Mouse (Mus musculus): ENCODE data around the gene Robo2. TPM values are rescaled to one million over a fixed set of nuclear protein-coding genes. Genes with fewer than 3 reads are reported as not detected.
A peak's percentile ranks its signal among the peaks of the same experiment; 100 is the strongest.

Gene Robo2
- polyA plus RNA-seq, 1 experiment from 2014 or later = 7.8 TPM

GRCm38 (mm10) chr16:73914936-73915335 lies 496.7 kb downstream of the Robo2 start:
- H3K36me3 ChIP-seq = no peaks in the 10 kb centered on the region
- no peak overlapping the region for H3K4me3 ChIP-seq
- WGBS = 23% methylated on average over 4 of the region's 4 CpGs
- peak overlapping the region; percentile 27; the same call in 1 of the 2 replicates for H3K4me2 ChIP-seq
- no peak overlapping the region for H3K27ac ChIP-seq (replicated peaks)
- no peaks in the 10 kb centered on the region for H3K27me3 ChIP-seq (replicated peaks)
- ATAC-seq (ENCODE audit: extremely low read depth, insufficient number of reproducible peaks, low FRiP score, low TSS enrichment) = no peak
- H3K9me3 ChIP-seq = no peaks in the 10 kb centered on the region
- H3K9ac ChIP-seq = no peak overlapping the region
- H3K4me1 ChIP-seq = peaks cover 9% of the 10 kb centered on the region

- Histone ChIP-seq H3K4me1 (no peaks in the 10 kb centered on the region), H3K27ac (replicated peaks) (no peak overlapping the region), H3K27me3 (replicated peaks) (no peaks in the 10 kb centered on the region), H3K9me3 (no peaks in the 10 kb centered on the region), H3K9ac (no peak overlapping the region), H3K4me3 (no peak overlapping the region), H3K36me3 (no peaks in the 10 kb centered on the region), H3K4me2 (no peak overlapping the region)
- ATAC-seq (ENCODE audit: extremely low read depth, insufficient number of reproducible peaks, low FRiP score, low TSS enrichment) = no peak
- 64% methylated on average over 11 of the region's 11 CpGs for WGBS
These were observed 503.1 kb downstream of the Robo2 start for GRCm38 (mm10) chr16:73908504-73908903.

GRCm38 (mm10) chr16:73896856-73897255 lies 514.8 kb downstream of the Robo2 start:
- H3K4me1 ChIP-seq = no peaks in the 10 kb centered on the region
- H3K36me3 ChIP-seq = no peaks in the 10 kb centered on the region
- ATAC-seq (ENCODE audit: extremely low read depth, insufficient number of reproducible peaks, low FRiP score, low TSS enrichment) = no peak
- H3K27me3 ChIP-seq (replicated peaks) = no peaks in the 10 kb centered on the region
- H3K4me2 ChIP-seq = no peak overlapping the region
- no peak overlapping the region for H3K4me3 ChIP-seq
- no peaks in the 10 kb centered on the region for H3K9me3 ChIP-seq
- 81% methylated on average over 11 of the region's 11 CpGs for WGBS
- H3K27ac ChIP-seq (replicated peaks) = no peak overlapping the region
- H3K9ac ChIP-seq = no peak overlapping the region

DNA sequence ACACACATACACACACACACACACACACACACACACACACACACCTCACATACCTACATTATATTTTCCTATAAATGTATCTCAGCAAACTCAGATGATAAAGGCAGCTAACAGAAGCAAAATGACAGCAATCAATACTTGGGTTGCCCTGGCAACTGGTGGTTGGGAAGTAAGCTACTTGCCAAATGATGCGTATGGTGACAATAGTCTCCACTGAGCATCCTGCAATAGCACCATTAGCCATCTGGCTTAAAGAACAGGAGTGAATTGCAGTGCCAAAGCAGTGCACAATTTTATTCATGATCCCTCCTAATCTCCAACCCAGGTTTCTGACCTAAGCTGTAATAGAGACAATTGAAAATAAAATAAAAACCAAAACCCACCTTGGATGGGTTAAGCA lies 529.7 kb downstream of the Robo2 start:
- H3K4me1 ChIP-seq = peaks cover 5% of the 10 kb centered on the region; the same call in 1 of the 2 replicates
- H3K36me3 ChIP-seq = no peaks in the 10 kb centered on the region
- no peaks in the 10 kb centered on the region for H3K9me3 ChIP-seq
- no peak overlapping the region for H3K4me3 ChIP-seq
- no peak overlapping the region for H3K4me2 ChIP-seq
- H3K27me3 ChIP-seq (replicated peaks) = no peaks in the 10 kb centered on the region
- WGBS = 85% methylated on average over 1 of the region's 1 CpGs
- ATAC-seq (ENCODE audit: extremely low read depth, insufficient number of reproducible peaks, low FRiP score, low TSS enrichment) = no peak
- H3K27ac ChIP-seq (replicated peaks) = no peak overlapping the region
- no peak overlapping the region for H3K9ac ChIP-seq

GRCm38 (mm10) chr16:73877973-73878372 lies 533.7 kb downstream of the Robo2 start:
- Histone ChIP-seq H3K9ac (no peak overlapping the region), H3K4me2 (no peak overlapping the region), H3K36me3 (no peaks in the 10 kb centered on the region), H3K4me1 (peaks cover 5% of the 10 kb centered on the region; the same call in 1 of the 2 replicates), H3K27me3 (replicated peaks) (no peaks in the 10 kb centered on the region), H3K4me3 (no peak overlapping the region), H3K27ac (replicated peaks) (no peak overlapping the region), H3K9me3 (no peaks in the 10 kb centered on the region)
- ATAC-seq (ENCODE audit: extremely low read depth, insufficient number of reproducible peaks, low FRiP score, low TSS enrichment) = no peak
- WGBS = 40% methylated on average over 3 of the region's 3 CpGs

- Histone ChIP-seq H3K4me2 (no peak overlapping the region), H3K9ac (no peak overlapping the region), H3K27ac (replicated peaks) (no peak overlapping the region), H3K36me3 (no peaks in the 10 kb centered on the region), H3K4me1 (peaks cover 10% of the 10 kb centered on the region), H3K9me3 (no peaks in the 10 kb centered on the region), H3K27me3 (replicated peaks) (no peaks in the 10 kb centered on the region), H3K4me3 (no peak overlapping the region)
- ATAC-seq (ENCODE audit: extremely low read depth, insufficient number of reproducible peaks, low FRiP score, low TSS enrichment) = no peak
- 73% methylated on average over 2 of the region's 2 CpGs for WGBS
These were observed 536.6 kb downstream of the Robo2 start for GRCm38 (mm10) chr16:73874991-73875390.

DNA sequence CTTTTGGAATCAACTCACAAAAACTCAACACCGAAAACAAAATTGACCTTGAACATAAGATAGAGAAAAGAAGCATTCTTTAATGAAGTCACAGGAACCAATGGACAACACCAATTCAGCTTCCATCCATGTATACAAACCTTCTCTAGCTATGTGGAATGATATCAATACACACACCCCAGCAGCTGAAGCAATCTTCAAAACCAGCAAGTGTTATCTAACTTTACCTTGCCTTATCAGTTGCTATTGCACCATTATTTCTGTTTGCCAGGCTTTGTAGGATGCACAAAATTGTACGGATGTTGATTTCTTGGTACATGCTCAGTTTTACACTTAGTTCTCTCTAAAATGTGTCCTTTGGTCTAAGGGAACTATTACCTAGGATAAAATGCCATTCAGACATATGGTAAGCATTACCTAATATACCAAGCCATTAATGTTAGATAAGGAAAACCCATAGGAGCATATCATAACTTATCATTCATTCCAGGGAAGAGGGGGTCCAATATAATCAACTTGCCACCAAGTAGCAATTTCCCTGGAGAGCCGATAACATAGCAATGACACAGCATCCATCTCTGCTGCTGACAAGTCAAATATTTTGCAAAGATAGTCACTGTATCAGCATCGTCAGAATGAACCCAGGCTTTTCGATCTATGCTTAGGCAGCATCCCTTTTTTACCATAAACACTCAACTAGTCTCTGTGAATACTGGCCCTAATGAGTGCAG lies 537.6 kb downstream of the Robo2 start:
- H3K36me3 ChIP-seq = no peaks in the 10 kb centered on the region
- ATAC-seq (ENCODE audit: extremely low read depth, insufficient number of reproducible peaks, low FRiP score, low TSS enrichment) = no peak
- H3K27ac ChIP-seq (replicated peaks) = no peak overlapping the region
- H3K9me3 ChIP-seq = no peaks in the 10 kb centered on the region
- peaks cover 20% of the 10 kb centered on the region for H3K4me1 ChIP-seq
- H3K4me3 ChIP-seq = no peak overlapping the region
- H3K27me3 ChIP-seq (replicated peaks) = no peaks in the 10 kb centered on the region
- H3K4me2 ChIP-seq = no peak overlapping the region
- WGBS = 64% methylated on average over 5 of the region's 5 CpGs
- no peak overlapping the region for H3K9ac ChIP-seq

- peaks cover 15% of the 10 kb centered on the region for H3K4me1 ChIP-seq
- no peak overlapping the region for H3K4me3 ChIP-seq
- no peak overlapping the region for H3K4me2 ChIP-seq
- 54% methylated on average over 5 of the region's 5 CpGs for WGBS
- no peaks in the 10 kb centered on the region for H3K9me3 ChIP-seq
- no peaks in the 10 kb centered on the region for H3K36me3 ChIP-seq
- H3K27me3 ChIP-seq (replicated peaks) = no peaks in the 10 kb centered on the region
- no peak overlapping the region for H3K27ac ChIP-seq (replicated peaks)
- no peak for ATAC-seq (ENCODE audit: extremely low read depth, insufficient number of reproducible peaks, low FRiP score, low TSS enrichment)
- no peak overlapping the region for H3K9ac ChIP-seq
These were observed 541.3 kb downstream of the Robo2 start for GRCm38 (mm10) chr16:73870296-73870695.

GRCm38 (mm10) chr16:73869527-73870212 lies 542.0 kb downstream of the Robo2 start:
- H3K36me3 ChIP-seq = no peaks in the 10 kb centered on the region
- H3K4me3 ChIP-seq = no peak overlapping the region
- no peak for ATAC-seq (ENCODE audit: extremely low read depth, insufficient number of reproducible peaks, low FRiP score, low TSS enrichment)
- no peaks in the 10 kb centered on the region for H3K9me3 ChIP-seq
- H3K27ac ChIP-seq (replicated peaks) = no peak overlapping the region
- H3K9ac ChIP-seq = no peak overlapping the region
- no peaks in the 10 kb centered on the region for H3K27me3 ChIP-seq (replicated peaks)
- peak overlapping the region; percentile 25 for H3K4me2 ChIP-seq
- 59% methylated on average over 7 of the region's 7 CpGs for WGBS
- H3K4me1 ChIP-seq = peaks cover 19% of the 10 kb centered on the region

- Histone ChIP-seq H3K4me2 (peak overlapping the region; percentile 44), H3K9ac (no peak overlapping the region), H3K27ac (replicated peaks) (no peak overlapping the region), H3K36me3 (no peaks in the 10 kb centered on the region), H3K27me3 (replicated peaks) (no peaks in the 10 kb centered on the region), H3K9me3 (no peaks in the 10 kb centered on the region), H3K4me1 (peaks cover 21% of the 10 kb centered on the region), H3K4me3 (no peak overlapping the region)
- WGBS = 14% methylated on average over 9 of the region's 9 CpGs
- no peak for ATAC-seq (ENCODE audit: extremely low read depth, insufficient number of reproducible peaks, low FRiP score, low TSS enrichment)
These were observed 547.0 kb downstream of the Robo2 start for GRCm38 (mm10) chr16:73864625-73865024.

DNA sequence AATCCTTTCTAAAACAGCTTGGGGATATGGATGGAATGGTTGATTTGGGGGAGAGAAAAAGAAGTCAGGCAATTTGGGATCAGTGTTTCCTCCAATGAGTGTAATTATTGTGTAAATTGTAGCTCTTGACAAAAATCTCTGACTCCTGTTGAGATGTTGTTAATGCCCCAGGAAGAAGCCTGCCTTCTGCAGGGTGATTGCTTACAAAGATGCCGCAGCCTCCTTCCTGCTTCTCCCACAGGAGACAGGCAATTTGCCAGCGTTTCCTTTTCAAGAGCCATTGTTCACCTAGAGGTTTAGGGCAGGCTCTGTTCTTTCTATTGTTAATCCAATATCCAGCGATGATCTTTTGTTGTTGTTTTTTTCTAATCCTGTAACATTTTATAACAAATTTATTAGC lies 547.9 kb downstream of the Robo2 start:
- Histone ChIP-seq H3K4me3 (no peak overlapping the region), H3K9me3 (no peaks in the 10 kb centered on the region), H3K9ac (no peak overlapping the region), H3K27me3 (replicated peaks) (no peaks in the 10 kb centered on the region), H3K4me2 (no peak overlapping the region; the same call in 1 of the 2 replicates), H3K4me1 (peaks cover 14% of the 10 kb centered on the region), H3K27ac (replicated peaks) (no peak overlapping the region), H3K36me3 (no peaks in the 10 kb centered on the region)
- 8% methylated on average over 3 of the region's 3 CpGs for WGBS
- no peak for ATAC-seq (ENCODE audit: extremely low read depth, insufficient number of reproducible peaks, low FRiP score, low TSS enrichment)

DNA sequence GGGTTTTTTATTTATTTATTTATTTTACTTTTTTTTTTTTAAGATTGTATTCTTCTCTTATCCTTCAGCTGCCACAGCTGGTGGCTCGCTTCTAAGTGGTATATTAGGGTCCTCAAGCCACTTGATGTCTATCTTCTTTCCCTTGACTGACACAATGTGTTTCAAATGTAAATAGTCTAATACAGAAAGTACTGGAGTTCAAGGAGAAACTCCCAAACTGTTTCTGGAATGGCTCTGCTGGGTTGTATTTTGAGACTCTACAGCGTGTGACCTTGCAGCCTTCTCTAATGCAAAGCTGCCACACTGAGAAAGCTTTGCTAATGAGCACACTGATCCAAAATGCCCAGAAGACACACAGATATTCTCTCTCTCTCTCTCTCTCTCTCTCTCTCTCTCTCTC lies 552.9 kb downstream of the Robo2 start:
- WGBS = 55% methylated on average over 2 of the region's 2 CpGs
- Histone ChIP-seq H3K9ac (no peak overlapping the region), H3K27ac (replicated peaks) (no peak overlapping the region), H3K4me1 (peaks cover 1% of the 10 kb centered on the region; the same call in 1 of the 2 replicates), H3K27me3 (replicated peaks) (no peaks in the 10 kb centered on the region), H3K4me3 (no peak overlapping the region), H3K4me2 (no peak overlapping the region), H3K36me3 (no peaks in the 10 kb centered on the region), H3K9me3 (no peaks in the 10 kb centered on the region)
- ATAC-seq (ENCODE audit: extremely low read depth, insufficient number of reproducible peaks, low FRiP score, low TSS enrichment) = no peak

Data from heart, embryonic 13.5 days (tissue).